Mouse (Mus musculus) embryonic facial prominence, embryonic 15.5 days (tissue): Measurements from ENCODE around the gene Inca1. TPM values are rescaled to one million over a fixed set of nuclear protein-coding genes. Genes with fewer than 3 reads are reported as not detected.

Experiments
- ATAC-seq: fragments of 200-750 bp; cut with Nextera tagmentation; 2 replicates; pipeline ENCODE4 v1.8.0; 2017; ENCODE audit warnings: low read depth, moderate TSS enrichment; ENCODE audit not compliant: insufficient number of reproducible peaks, low FRiP score, low TSS enrichment
- H3K27ac ChIP-seq: fragments of 300-500 bp; sonication (generic); replicated peaks from 2 replicates; pipeline ENCODE4 v1.5.1; 2015; ENCODE audit warnings: mild to moderate bottlenecking, inconsistent platforms
- H3K27me3 ChIP-seq: fragments of 300-500 bp; sonication (generic); 2 replicates; pipeline ENCODE4 v1.6.1; 2015; ENCODE audit warnings: inconsistent platforms
- H3K36me3 ChIP-seq: fragments of 300-500 bp; sonication (generic); 2 replicates; pipeline ENCODE4 v1.6.1; 2015; ENCODE audit warnings: mild to moderate bottlenecking, inconsistent platforms
- H3K4me1 ChIP-seq: fragments of 300-500 bp; sonication (generic); 2 replicates; pipeline ENCODE4 v1.6.1; 2015; ENCODE audit warnings: inconsistent platforms
- H3K4me2 ChIP-seq: fragments of 300-500 bp; sonication (generic); replicated peaks from 2 replicates; pipeline ENCODE4 v1.6.1; 2015; ENCODE audit warnings: mild to moderate bottlenecking, inconsistent platforms
- H3K4me3 ChIP-seq: fragments of 300-500 bp; sonication (generic); replicated peaks from 2 replicates; pipeline ENCODE4 v1.5.1; 2015; ENCODE audit warnings: mild to moderate bottlenecking, inconsistent platforms
- H3K9ac ChIP-seq: fragments of 300-500 bp; sonication (generic); 2 replicates; pipeline ENCODE4 v1.6.1; 2015; ENCODE audit warnings: inconsistent platforms
- H3K9me3 ChIP-seq: fragments of 300-500 bp; sonication (generic); replicated peaks from 2 replicates; pipeline ENCODE4 v1.6.1; 2016; ENCODE audit warnings: inconsistent platforms
- WGBS: fragments of 180-500 bp; shearing (Covaris S2); methylation state at CpG from one replicate; pipeline ENCODE4 v1.1.7; 2015; 5-methylcytosine and 5-hydroxymethylcytosine counted together
- polyA plus RNA-seq: library from polyadenylated mRNA; unstranded; fragments of >200 nt; fragmentation: Nextera tagmentation; extraction: Ambion mirVana; gene quantifications from 2 replicates; pipeline ENCODE4 v1.2.1, GENCODE M21; 2015

The Inca1 gene
- polyA plus RNA-seq, 1 experiment from 2014 or later: 1.6 TPM

DNA sequence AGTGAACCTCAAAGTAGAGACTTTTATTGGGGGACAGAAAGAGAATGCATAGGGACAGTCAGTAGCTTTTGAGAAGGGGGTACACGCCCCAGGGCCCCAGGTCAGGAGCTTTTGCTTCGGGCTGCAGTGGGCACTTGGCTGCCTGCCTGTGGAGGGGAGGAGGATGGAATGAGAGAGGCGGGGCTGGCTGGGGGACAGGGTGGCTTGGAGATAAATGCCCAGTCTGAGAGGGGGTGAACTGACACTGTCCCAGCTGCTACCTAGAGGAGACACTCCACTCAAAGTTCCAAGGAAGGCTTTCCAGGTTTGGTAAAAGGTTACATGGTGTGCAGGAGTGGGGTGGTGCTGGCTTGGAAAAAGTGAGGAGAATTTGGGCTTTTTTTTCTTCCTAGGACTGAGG is 43.0 kb downstream of the Inca1 start, which contains the start of gene Eno3:
TSS of gene Eno3 (plus strand) at position 239 of the 400 bp plus-strand sequence.
- H3K4me1 ChIP-seq: peaks cover 44% of the 10 kb centered on the region
- no peak for ATAC-seq

DNA sequence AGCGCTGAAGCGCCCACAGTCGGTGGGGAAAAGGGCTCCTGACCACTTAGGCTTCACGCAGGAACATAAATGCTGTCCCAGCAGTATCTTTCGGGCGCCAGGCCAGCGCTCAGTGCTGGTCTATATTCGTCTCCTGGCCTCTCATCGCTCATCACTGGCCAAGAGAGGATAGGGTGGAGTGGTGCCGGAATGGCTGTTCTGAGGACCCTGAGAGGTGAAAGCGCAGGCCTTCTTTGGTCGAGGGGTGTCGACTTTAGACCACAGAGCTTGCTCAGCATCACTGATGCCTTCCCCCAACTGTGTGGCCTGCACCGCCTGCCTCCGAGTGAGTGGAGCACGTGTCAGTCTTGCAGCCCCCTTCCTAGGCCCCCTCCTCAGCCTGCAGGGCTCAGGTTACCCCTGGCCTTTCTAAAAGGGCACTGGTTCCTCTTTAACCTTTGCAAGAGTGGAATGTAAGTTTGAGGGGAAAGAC is 43.5 kb downstream of the Inca1 start:
- peaks cover 48% of the 10 kb centered on the region for H3K4me1 ChIP-seq
- H3K27me3 ChIP-seq: no peaks in the 10 kb centered on the region
- H3K27ac ChIP-seq: peak overlapping the region; percentile 99
- ATAC-seq: peak; percentile 24; the same call in 1 of the 2 replicates
- peaks cover 18% of the 10 kb centered on the region; the same call in 1 of the 2 replicates for H3K36me3 ChIP-seq
- H3K4me3 ChIP-seq: peak overlapping the region; percentile 100
- peak overlapping the region; percentile 91 for H3K4me2 ChIP-seq
- H3K9me3 ChIP-seq: no peaks in the 10 kb centered on the region
- 6% methylated on average over 16 of the region's 16 CpGs for WGBS
- peak overlapping the region; percentile 29 for H3K9ac ChIP-seq

More for the DNA sequence above, 43.0 kb downstream of the Inca1 start, which contains the start of gene Eno3:
- Histone ChIP-seq H3K36me3 (peaks cover 21% of the 10 kb centered on the region), H3K4me2 (peak within 1 kb of the TSS; percentile 91), H3K9me3 (no peaks in the 10 kb centered on the region), H3K27me3 (no peaks in the 10 kb centered on the region), H3K9ac (peak within 1 kb of the TSS; percentile 29), H3K27ac (peak within 1 kb of the TSS; percentile 99), H3K4me3 (peak within 1 kb of the TSS; percentile 100)
- WGBS: 14% methylated on average over 3 of the region's 3 CpGs

GRCm38 (mm10) chr11:70655571-70656455 is 44.1 kb downstream of the Inca1 start:
- ATAC-seq: peak; percentile 27; the same call in 1 of the 2 replicates
- H3K4me2 ChIP-seq: peak overlapping the region; percentile 91
- H3K27me3 ChIP-seq: no peaks in the 10 kb centered on the region
- H3K9ac ChIP-seq: peak overlapping the region; percentile 29
- H3K36me3 ChIP-seq: peaks cover 21% of the 10 kb centered on the region
- H3K4me1 ChIP-seq: peaks cover 55% of the 10 kb centered on the region
- peak overlapping the region; percentile 99 for H3K27ac ChIP-seq
- WGBS: under 1% methylated on average over 61 of the region's 61 CpGs
- peak overlapping the region; percentile 100 for H3K4me3 ChIP-seq
- H3K9me3 ChIP-seq: no peaks in the 10 kb centered on the region

GRCm38 (mm10) chr11:70654923-70655570 is 44.9 kb downstream of the Inca1 start:
- Histone ChIP-seq H3K9ac (peak overlapping the region; percentile 29), H3K9me3 (no peaks in the 10 kb centered on the region), H3K27me3 (no peaks in the 10 kb centered on the region), H3K4me3 (peak overlapping the region; percentile 100), H3K36me3 (peaks cover 24% of the 10 kb centered on the region), H3K4me2 (peak overlapping the region; percentile 91), H3K4me1 (peaks cover 60% of the 10 kb centered on the region), H3K27ac (peak overlapping the region; percentile 99)
- WGBS: under 1% methylated on average over 48 of the region's 48 CpGs
- ATAC-seq: peak; percentile 76

DNA sequence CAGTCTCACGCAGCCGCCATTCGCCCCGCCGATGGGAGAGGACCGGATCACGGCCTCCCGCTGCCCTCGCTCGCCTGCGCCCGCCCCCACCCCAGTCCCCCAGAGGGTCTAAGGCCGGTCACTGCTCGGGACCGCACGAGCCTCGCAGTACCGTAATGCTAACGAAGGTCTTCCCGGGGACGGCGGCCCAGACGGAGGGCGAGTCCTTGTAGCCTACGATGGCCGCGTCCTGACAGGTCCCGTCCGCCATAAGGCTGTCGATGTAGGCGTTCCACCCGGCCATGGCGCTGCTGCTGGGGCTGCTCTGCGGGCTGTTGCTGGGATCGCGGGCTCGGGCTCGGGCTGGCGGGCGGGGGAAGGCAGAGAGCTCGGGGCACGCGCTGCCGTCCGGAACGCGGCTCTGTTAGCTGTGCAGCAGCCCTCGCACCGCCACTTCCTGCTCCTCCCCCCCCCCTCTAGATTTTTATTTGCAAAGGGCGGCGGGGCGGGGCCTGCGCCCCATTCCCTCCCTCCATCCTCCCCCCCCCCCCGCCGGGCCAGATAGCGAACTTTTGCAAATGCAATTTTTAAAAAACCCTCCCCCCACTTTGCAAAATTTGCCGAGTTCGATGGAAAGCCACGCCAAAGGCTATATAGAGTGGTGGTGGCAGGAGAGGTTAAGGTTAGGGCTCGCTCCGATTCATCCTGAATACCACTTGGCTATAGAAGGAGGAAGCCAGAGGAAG is 45.6 kb downstream of the Inca1 start, which contains the start of gene Pfn1:
TSS of gene Pfn1 (minus strand) at position 447 of the 725 bp plus-strand sequence.
- H3K9ac ChIP-seq: peak within 1 kb of the TSS; percentile 99
- peak within 1 kb of the TSS; percentile 99 for H3K27ac ChIP-seq
- no peaks in the 10 kb centered on the region for H3K9me3 ChIP-seq
- under 1% methylated on average over 61 of the region's 61 CpGs for WGBS
- ATAC-seq: peak; percentile 52; the same call in 1 of the 2 replicates
- H3K4me2 ChIP-seq: peak within 1 kb of the TSS; percentile 91
- peak within 1 kb of the TSS; percentile 100 for H3K4me3 ChIP-seq
- H3K4me1 ChIP-seq: peaks cover 65% of the 10 kb centered on the region
- H3K36me3 ChIP-seq: peaks cover 31% of the 10 kb centered on the region
- H3K27me3 ChIP-seq: no peaks in the 10 kb centered on the region

DNA sequence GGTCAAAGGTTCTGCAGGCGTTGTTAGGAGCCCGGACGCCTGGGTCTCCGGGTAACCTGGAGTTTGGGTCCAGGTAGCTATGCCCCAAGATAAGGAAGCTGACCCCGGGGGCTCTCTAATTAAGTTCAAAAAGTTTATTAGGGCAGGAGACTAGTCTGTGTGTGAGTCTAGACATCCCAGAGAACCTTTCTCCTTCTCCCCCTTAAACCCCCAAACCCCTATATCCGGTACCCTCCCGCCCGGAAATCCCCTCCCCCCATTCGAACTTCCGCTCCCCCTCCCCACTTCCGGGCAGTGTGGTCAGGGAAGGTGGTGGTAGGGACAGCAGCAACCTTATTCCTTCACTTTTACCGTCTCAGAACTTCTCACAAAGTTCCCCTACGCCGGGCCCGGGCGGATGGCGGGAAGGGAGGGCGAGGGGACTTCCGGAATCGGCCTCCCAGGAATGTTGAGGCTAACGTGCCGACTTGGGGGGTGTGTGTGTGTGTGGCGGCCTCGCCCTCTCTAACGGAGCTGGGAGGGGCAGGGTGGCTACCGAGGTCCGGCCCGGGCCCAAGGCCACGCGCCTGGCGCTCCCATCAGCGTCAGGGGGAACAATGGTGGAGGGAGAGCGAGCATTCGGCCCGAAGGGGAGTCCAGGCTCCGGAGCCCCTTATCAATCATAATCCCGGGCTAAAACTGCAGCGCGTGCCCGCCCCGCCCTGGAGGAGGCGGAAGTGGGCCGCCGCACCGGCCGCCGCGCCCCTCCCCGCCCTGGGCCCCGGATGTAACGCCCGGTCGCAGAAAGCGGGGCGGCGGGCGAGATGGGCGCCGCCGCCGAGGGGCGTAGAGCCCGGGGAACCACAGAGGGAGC is 46.4 kb downstream of the Inca1 start:
- H3K4me2 ChIP-seq: peak overlapping the region; percentile 91
- H3K9ac ChIP-seq: peak overlapping the region; percentile 99
- H3K9me3 ChIP-seq: no peaks in the 10 kb centered on the region
- no peaks in the 10 kb centered on the region for H3K27me3 ChIP-seq
- H3K36me3 ChIP-seq: peaks cover 36% of the 10 kb centered on the region
- ATAC-seq: peak; percentile 40; the same call in 1 of the 2 replicates
- H3K4me3 ChIP-seq: peak overlapping the region; percentile 100
- under 1% methylated on average over 63 of the region's 63 CpGs for WGBS
- H3K4me1 ChIP-seq: peaks cover 70% of the 10 kb centered on the region
- peak overlapping the region; percentile 99 for H3K27ac ChIP-seq

DNA sequence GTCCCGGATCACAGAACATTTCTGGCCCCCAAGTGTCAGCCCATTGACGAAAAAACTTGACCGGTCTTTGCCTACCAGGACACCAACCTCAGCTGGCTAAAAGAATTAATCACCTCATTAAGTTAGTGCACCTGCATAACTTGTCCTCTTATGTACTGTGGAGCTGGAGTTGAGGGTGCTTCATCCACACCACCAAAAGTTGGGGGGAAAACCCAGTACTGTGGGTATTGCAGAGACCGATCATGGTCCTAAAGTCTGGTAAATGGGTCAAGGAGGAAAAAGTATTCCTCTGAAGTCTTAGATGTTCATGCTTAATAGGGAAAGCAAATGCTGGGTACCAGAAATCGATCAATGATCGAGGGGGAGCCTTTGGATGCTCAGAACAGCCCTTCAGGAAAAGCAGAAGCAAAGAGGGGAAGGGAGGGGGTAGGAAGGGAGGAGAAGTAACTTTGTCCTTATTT is 47.0 kb downstream of the Inca1 start:
- WGBS: 36% methylated on average over 6 of the region's 6 CpGs
- ATAC-seq: no peak
- H3K4me1 ChIP-seq: peaks cover 72% of the 10 kb centered on the region

GRCm38 (mm10) chr11:70652029-70652883 is 47.7 kb downstream of the Inca1 start:
- Histone ChIP-seq H3K36me3 (peaks cover 36% of the 10 kb centered on the region), H3K9me3 (no peaks in the 10 kb centered on the region), H3K27ac (peak overlapping the region; percentile 99), H3K4me1 (peaks cover 68% of the 10 kb centered on the region), H3K4me3 (peak overlapping the region; percentile 100), H3K27me3 (no peaks in the 10 kb centered on the region), H3K9ac (peak overlapping the region; percentile 24; the same call in 1 of the 2 replicates), H3K4me2 (peak overlapping the region; percentile 91)
- no peak for ATAC-seq
- 32% methylated on average over 12 of the region's 12 CpGs for WGBS

More for the DNA sequence above, 47.0 kb downstream of the Inca1 start:
- peak overlapping the region; percentile 99 for H3K27ac ChIP-seq
- peaks cover 36% of the 10 kb centered on the region for H3K36me3 ChIP-seq
- no peaks in the 10 kb centered on the region for H3K27me3 ChIP-seq
- H3K9me3 ChIP-seq: no peaks in the 10 kb centered on the region
- peak overlapping the region; percentile 100 for H3K4me3 ChIP-seq
- H3K9ac ChIP-seq: peak overlapping the region; percentile 99
- peak overlapping the region; percentile 91 for H3K4me2 ChIP-seq

GRCm38 (mm10) chr11:70651391-70651790 is 48.6 kb downstream of the Inca1 start:
- Histone ChIP-seq H3K27ac (peak overlapping the region; percentile 69; the same call in 1 of the 2 replicates), H3K27me3 (no peaks in the 10 kb centered on the region), H3K4me3 (peak overlapping the region; percentile 100; the same call in 1 of the 2 replicates), H3K4me1 (peaks cover 59% of the 10 kb centered on the region), H3K9me3 (no peaks in the 10 kb centered on the region), H3K36me3 (peaks cover 36% of the 10 kb centered on the region), H3K9ac (no peak overlapping the region), H3K4me2 (no peak overlapping the region)
- ATAC-seq: no peak
- 58% methylated on average over 2 of the region's 2 CpGs for WGBS
